Mouse (Mus musculus): ENCODE data around the gene Map3k3. TPM values are rescaled to one million over a fixed set of nuclear protein-coding genes. Genes with fewer than 3 reads are reported as not detected.

The Map3k3 gene
- polyA plus RNA-seq, 2 experiments, result 3.8 to 5.5 TPM

DNA sequence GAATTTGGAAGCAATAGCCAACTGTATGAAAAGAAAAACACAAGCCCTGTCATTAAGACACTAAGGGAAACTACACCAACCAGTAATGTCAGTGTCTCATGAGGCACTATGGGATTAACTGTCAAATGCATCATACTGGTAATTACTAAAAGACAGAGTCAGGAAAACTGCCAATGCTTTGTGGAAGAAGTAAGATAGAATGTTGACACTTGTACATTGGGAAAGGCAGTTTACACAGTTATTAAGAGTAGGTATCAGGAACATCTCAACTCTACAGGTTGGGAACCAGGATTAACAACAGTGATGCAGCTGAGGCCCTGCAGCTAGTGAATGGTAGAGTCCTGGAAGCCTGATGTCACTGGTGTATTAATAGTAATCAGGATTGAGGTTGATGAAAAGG lies 40.1 kb upstream of the Map3k3 start:
- ATAC-seq (ENCODE audit: insufficient read depth) (no peak), DNase-seq (ENCODE audit: low read depth in 3 of 3, low spot score in 3 of 3) (no peak)
- no peaks in the 10 kb centered on the region for H3K27me3 ChIP-seq (ENCODE audit: control insufficient read depth, insufficient read depth, low read length)
- TF ChIP-seq CTCF (IDR thresholded peaks at IDR 0.05; ENCODE audit: low read depth) (no peak), EP300 (IDR thresholded peaks at IDR 0.05; ENCODE audit: low read depth) (no peak)
- H3K9ac ChIP-seq (replicated peaks), result no peak overlapping the region
- H3K27ac ChIP-seq, result no peak overlapping the region
- H3K36me3 ChIP-seq (replicated peaks; ENCODE audit: control insufficient read depth, insufficient read depth, low read depth), result peaks cover 16% of the 10 kb centered on the region
- H3K4me1 ChIP-seq (replicated peaks; ENCODE audit: control insufficient read depth in 2 of 2, insufficient read depth in 2 of 2, low read length in 1 of 2), result peaks cover 0 to 11% of the 10 kb centered on the region in 2 experiments; a peak in 3 of 4 replicates
- no peak overlapping the region for H3K4me2 ChIP-seq (ENCODE audit: low read depth)
- H3K9me3 ChIP-seq (ENCODE audit: control insufficient read depth, low read length), result no peaks in the 10 kb centered on the region
- H3K4me3 ChIP-seq (ENCODE audit: insufficient read depth in 1 of 2, low read depth in 2 of 2, low read length in 2 of 2), result no peak overlapping the region

GRCm38 (mm10) chr11:106045256-106045655 lies 39.2 kb upstream of the Map3k3 start:
- Histone ChIP-seq H3K4me3 (ENCODE audit: insufficient read depth in 1 of 2, low read depth in 2 of 2, low read length in 2 of 2) (no peak overlapping the region), H3K9ac (replicated peaks) (no peak overlapping the region), H3K27me3 (ENCODE audit: control insufficient read depth, insufficient read depth, low read length) (no peaks in the 10 kb centered on the region), H3K9me3 (ENCODE audit: control insufficient read depth, low read length) (no peaks in the 10 kb centered on the region), H3K4me2 (ENCODE audit: low read depth) (no peak overlapping the region), H3K27ac (no peak overlapping the region), H3K36me3 (replicated peaks; ENCODE audit: control insufficient read depth, insufficient read depth, low read depth) (peaks cover 16% of the 10 kb centered on the region), H3K4me1 (replicated peaks; ENCODE audit: control insufficient read depth in 2 of 2, insufficient read depth in 2 of 2, low read length in 1 of 2) (peaks cover 0 to 11% of the 10 kb centered on the region in 2 experiments; a peak in 3 of 4 replicates)
- TF ChIP-seq EP300 (IDR thresholded peaks at IDR 0.05; ENCODE audit: low read depth) (no peak), CTCF (IDR thresholded peaks at IDR 0.05; ENCODE audit: low read depth) (no peak)
- 75% methylated on average over 1 of the region's 1 CpGs for WGBS (ENCODE audit: insufficient replicate concordance)
- ATAC-seq (ENCODE audit: insufficient read depth), result no peak
- no peak for DNase-seq (ENCODE audit: low read depth in 3 of 3, low spot score in 3 of 3)

DNA sequence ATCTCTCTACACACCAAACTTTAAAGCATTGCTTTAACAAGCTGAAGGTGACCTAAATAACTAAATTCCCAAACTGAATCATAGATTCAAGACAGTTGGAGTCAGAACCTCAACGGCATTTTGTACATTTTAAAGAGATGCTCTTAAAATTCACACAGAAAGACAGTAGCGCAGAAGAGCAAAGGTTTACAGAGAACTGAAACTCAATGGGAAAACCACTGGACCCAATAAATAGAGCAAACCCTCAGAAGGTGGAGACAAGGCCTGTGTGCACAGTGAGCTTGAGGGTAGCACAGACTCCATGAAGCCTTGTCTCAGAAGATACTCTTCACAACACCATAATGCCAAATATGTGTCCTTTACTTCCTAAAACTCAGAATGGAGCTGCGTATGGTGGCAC lies 38.6 kb upstream of the Map3k3 start:
- Histone ChIP-seq H3K4me3 (ENCODE audit: insufficient read depth in 1 of 2, low read depth in 2 of 2, low read length in 2 of 2) (no peak overlapping the region), H3K9ac (replicated peaks) (no peak overlapping the region), H3K9me3 (ENCODE audit: control insufficient read depth, low read length) (no peaks in the 10 kb centered on the region), H3K27ac (no peak overlapping the region), H3K36me3 (replicated peaks; ENCODE audit: control insufficient read depth, insufficient read depth, low read depth) (peaks cover 18% of the 10 kb centered on the region), H3K27me3 (ENCODE audit: control insufficient read depth, insufficient read depth, low read length) (no peaks in the 10 kb centered on the region), H3K4me1 (replicated peaks; ENCODE audit: control insufficient read depth in 2 of 2, insufficient read depth in 2 of 2, low read length in 1 of 2) (peaks cover 0 to 11% of the 10 kb centered on the region in 2 experiments; a peak in 3 of 4 replicates), H3K4me2 (ENCODE audit: low read depth) (no peak overlapping the region)
- ATAC-seq (ENCODE audit: insufficient read depth) (no peak), DNase-seq (ENCODE audit: low read depth in 3 of 3, low spot score in 3 of 3) (no peak)
- 84% methylated on average over 3 of the region's 3 CpGs for WGBS (ENCODE audit: insufficient replicate concordance)
- TF ChIP-seq EP300 (IDR thresholded peaks at IDR 0.05; ENCODE audit: low read depth), result no peak
- TF ChIP-seq CTCF (IDR thresholded peaks at IDR 0.05; ENCODE audit: low read depth), result no peak

DNA sequence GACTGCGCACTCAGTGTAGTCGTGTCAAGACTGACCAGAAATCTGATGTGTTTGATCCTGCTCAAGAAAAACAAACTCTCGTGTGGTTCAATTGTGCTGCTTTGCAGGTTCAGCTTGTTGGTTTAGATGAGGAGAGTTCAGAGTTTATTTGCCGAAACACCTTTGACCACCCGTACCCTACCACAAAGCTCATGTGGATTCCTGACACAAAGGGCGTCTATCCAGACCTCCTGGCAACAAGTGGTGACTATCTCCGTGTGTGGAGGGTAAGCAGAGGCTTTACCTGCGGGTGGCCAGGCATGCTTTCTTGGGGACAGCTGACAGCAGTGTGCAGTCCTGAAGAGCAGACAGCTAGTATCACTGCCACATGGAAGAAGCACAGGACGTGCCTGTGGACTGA lies 37.8 kb upstream of the Map3k3 start:
- TF ChIP-seq CTCF (IDR thresholded peaks at IDR 0.05; ENCODE audit: low read depth) (no peak), EP300 (IDR thresholded peaks at IDR 0.05; ENCODE audit: low read depth) (no peak)
- Histone ChIP-seq H3K9me3 (ENCODE audit: control insufficient read depth, low read length) (no peaks in the 10 kb centered on the region), H3K4me3 (ENCODE audit: insufficient read depth in 1 of 2, low read depth in 2 of 2, low read length in 2 of 2) (no peak overlapping the region), H3K4me2 (ENCODE audit: low read depth) (no peak overlapping the region), H3K27me3 (ENCODE audit: control insufficient read depth, insufficient read depth, low read length) (no peaks in the 10 kb centered on the region), H3K4me1 (replicated peaks; ENCODE audit: control insufficient read depth in 2 of 2, insufficient read depth in 2 of 2, low read length in 1 of 2) (peaks cover 0 to 11% of the 10 kb centered on the region in 2 experiments; a peak in 3 of 4 replicates), H3K27ac (no peak overlapping the region), H3K36me3 (replicated peaks; ENCODE audit: control insufficient read depth, insufficient read depth, low read depth) (peaks cover 27% of the 10 kb centered on the region), H3K9ac (replicated peaks) (no peak overlapping the region)
- no peak for ATAC-seq (ENCODE audit: insufficient read depth)
- WGBS (ENCODE audit: insufficient replicate concordance), result 73% methylated on average over 9 of the region's 9 CpGs
- no peak for DNase-seq (ENCODE audit: low read depth in 3 of 3, low spot score in 3 of 3)

- ATAC-seq (ENCODE audit: insufficient read depth), result no peak
Measured at GRCm38 (mm10) chr11:106053921-106054320, 30.5 kb upstream of the Map3k3 start.

More at GRCm38 (mm10) chr11:106053921-106054320, 30.5 kb upstream of the Map3k3 start:
- TF ChIP-seq EP300 (IDR thresholded peaks at IDR 0.05; ENCODE audit: low read depth), result no peak
- TF ChIP-seq CTCF (IDR thresholded peaks at IDR 0.05; ENCODE audit: low read depth), result no peak
- peaks cover 58% of the 10 kb centered on the region for H3K36me3 ChIP-seq (replicated peaks; ENCODE audit: control insufficient read depth, insufficient read depth, low read depth)
- no peak overlapping the region for H3K27ac ChIP-seq
- no peaks in the 10 kb centered on the region for H3K27me3 ChIP-seq (ENCODE audit: control insufficient read depth, insufficient read depth, low read length)
- H3K9ac ChIP-seq (replicated peaks), result no peak overlapping the region
- H3K9me3 ChIP-seq (ENCODE audit: control insufficient read depth, low read length), result no peaks in the 10 kb centered on the region
- no peak for DNase-seq (ENCODE audit: low read depth in 3 of 3, low spot score in 3 of 3)
- no peak overlapping the region for H3K4me2 ChIP-seq (ENCODE audit: low read depth)
- peaks cover 30 to 34% of the 10 kb centered on the region in 2 experiments for H3K4me1 ChIP-seq (replicated peaks; ENCODE audit: control insufficient read depth in 2 of 2, insufficient read depth in 2 of 2, low read length in 1 of 2)
- WGBS (ENCODE audit: insufficient replicate concordance), result 78% methylated on average over 2 of the region's 2 CpGs
- no peak overlapping the region for H3K4me3 ChIP-seq (ENCODE audit: insufficient read depth in 1 of 2, low read depth in 2 of 2, low read length in 2 of 2)
